Mouse (Mus musculus) liver, embryonic 16.5 days (tissue): Measurements from ENCODE around the gene Lrg1. TPM values are rescaled to one million over a fixed set of nuclear protein-coding genes. Genes with fewer than 3 reads are reported as not detected.
"Not testable (repeated sequence)": the region's sequence is repeated elsewhere in the genome, so short reads cannot be mapped to it uniquely, and the experiment has no call there.

Experiments used
- ATAC-seq: fragments of 200-750 bp; cut with Nextera tagmentation; 2 replicates; pipeline ENCODE4 v1.8.0; 2017; ENCODE audit warnings: low read depth, mild to moderate bottlenecking, moderate number of reproducible peaks, moderate library complexity
- H3K27ac ChIP-seq: fragments of 300-500 bp; sonication (generic); 2 replicates; pipeline ENCODE4 v1.5.1; 2014; ENCODE audit warnings: mild to moderate bottlenecking, low read length
- H3K27me3 ChIP-seq: fragments of 300-500 bp; sonication (generic); 2 replicates; pipeline ENCODE4 v1.6.1; 2014; ENCODE audit warnings: low read depth, low read length, mixed read lengths; ENCODE audit not compliant: control insufficient read depth, insufficient read depth
- H3K36me3 ChIP-seq: fragments of 300-500 bp; sonication (generic); 2 replicates; pipeline ENCODE4 v1.6.1; 2014; ENCODE audit warnings: mild to moderate bottlenecking; ENCODE audit not compliant: control insufficient read depth, insufficient read depth
- H3K4me1 ChIP-seq: fragments of 300-500 bp; sonication (generic); 2 replicates; pipeline ENCODE4 v1.6.1; 2014; ENCODE audit warnings: low read depth, low read length, mixed read lengths; ENCODE audit not compliant: control insufficient read depth
- H3K4me2 ChIP-seq: fragments of 300-500 bp; sonication (generic); 2 replicates; pipeline ENCODE4 v1.6.1; 2014; ENCODE audit warnings: low read depth, low read length, mixed read lengths
- H3K4me3 ChIP-seq: fragments of 300-500 bp; sonication (generic); 2 replicates; pipeline ENCODE4 v1.5.1; 2014; ENCODE audit warnings: low read depth, mild to moderate bottlenecking, low read length
- H3K9ac ChIP-seq: fragments of 300-500 bp; sonication (generic); 2 replicates; pipeline ENCODE4 v1.6.1; 2014; ENCODE audit warnings: low read depth, low read length
- H3K9me3 ChIP-seq: fragments of 300-500 bp; sonication (generic); replicated peaks from 2 replicates; pipeline ENCODE4 v1.6.1; 2016; ENCODE audit warnings: low read length; ENCODE audit not compliant: control insufficient read depth
- WGBS: fragments of 180-500 bp; shearing (Covaris S2); extraction: QIAGEN DNeasy Blood & Tissue Kit; methylation state at CpG from one replicate; pipeline ENCODE4 v1.1.7; 2014; ENCODE audit not compliant: insufficient replicate concordance; 5-methylcytosine and 5-hydroxymethylcytosine counted together
- polyA plus RNA-seq: library from polyadenylated mRNA; unstranded; fragments of >200 nt; fragmentation: Nextera tagmentation; extraction: Ambion mirVana; gene quantifications from 2 replicates; pipeline ENCODE4 v1.2.1, GENCODE M21; 2015

Lrg1 gene
- polyA plus RNA-seq, 1 experiment from 2014 or later: 6.2 TPM

DNA sequence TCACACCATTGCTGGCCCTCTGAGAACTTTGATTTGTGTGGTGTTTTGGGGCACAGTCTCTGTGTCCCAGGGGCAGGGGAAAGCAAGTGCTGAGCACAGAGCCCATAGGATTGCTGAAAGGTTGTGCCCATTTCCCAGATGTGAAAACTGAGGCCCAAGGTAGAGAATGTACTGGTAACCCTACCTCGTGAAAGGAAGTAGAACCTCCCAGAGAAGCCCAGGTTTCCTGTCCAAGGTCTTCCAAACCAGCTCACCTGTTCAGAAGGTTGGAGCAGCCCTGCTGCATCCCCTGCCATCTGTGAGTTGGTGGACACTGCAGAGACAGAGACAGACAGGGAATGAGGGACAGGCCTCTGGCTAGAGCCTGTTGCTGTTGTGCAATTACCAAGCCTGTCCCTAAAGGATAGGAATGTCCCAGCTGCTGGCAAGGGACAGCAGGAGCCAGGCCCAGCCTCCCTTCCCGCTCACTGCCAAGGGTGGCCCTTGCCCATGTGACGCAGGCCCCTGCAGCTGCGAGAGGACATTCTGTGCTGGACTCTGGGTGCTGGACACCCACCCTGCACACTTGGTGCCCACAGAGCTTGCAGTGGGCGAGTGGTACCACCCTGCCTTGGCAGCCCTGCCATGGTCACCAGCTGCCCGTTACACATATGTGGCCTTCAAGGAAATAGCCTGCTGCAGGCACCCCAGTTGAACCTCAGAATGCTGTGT, 13.3 kb downstream of the Lrg1 start:
- no peaks in the 10 kb centered on the region for H3K36me3 ChIP-seq
- H3K27ac ChIP-seq: no peak overlapping the region
- ATAC-seq: 0 out of 2 replicates have a peak, but pooled peaks have one; percentile 18
- H3K9me3 ChIP-seq: no peaks in the 10 kb centered on the region
- no peak overlapping the region for H3K4me3 ChIP-seq
- no peaks in the 10 kb centered on the region for H3K27me3 ChIP-seq
- no peak overlapping the region for H3K4me2 ChIP-seq
- WGBS: 61% methylated on average over 6 of the region's 6 CpGs
- no peaks in the 10 kb centered on the region for H3K4me1 ChIP-seq
- H3K9ac ChIP-seq: no peak overlapping the region

- H3K4me3 ChIP-seq: no peak overlapping the region
- no peak overlapping the region for H3K9ac ChIP-seq
- 49% methylated on average over 2 of the region's 2 CpGs for WGBS
- no peak overlapping the region for H3K4me2 ChIP-seq
- no peaks in the 10 kb centered on the region for H3K36me3 ChIP-seq
- no peaks in the 10 kb centered on the region for H3K4me1 ChIP-seq
- no peak for ATAC-seq
- no peak overlapping the region for H3K27ac ChIP-seq
- no peaks in the 10 kb centered on the region for H3K27me3 ChIP-seq
- no peaks in the 10 kb centered on the region for H3K9me3 ChIP-seq
Observed at GRCm38 (mm10) chr17:56107736-56108135, 14.1 kb downstream of the Lrg1 start.

- Histone ChIP-seq H3K4me2 (no peak overlapping the region), H3K4me3 (no peak overlapping the region), H3K9me3 (no peaks in the 10 kb centered on the region), H3K27ac (no peak overlapping the region), H3K9ac (no peak overlapping the region), H3K4me1 (no peaks in the 10 kb centered on the region), H3K27me3 (no peaks in the 10 kb centered on the region), H3K36me3 (peaks cover 6% of the 10 kb centered on the region; the same call in 1 of the 2 replicates)
- ATAC-seq: no peak
- 50% methylated on average over 4 of the region's 4 CpGs for WGBS
Observed at GRCm38 (mm10) chr17:56106981-56107380, 14.8 kb downstream of the Lrg1 start.

DNA sequence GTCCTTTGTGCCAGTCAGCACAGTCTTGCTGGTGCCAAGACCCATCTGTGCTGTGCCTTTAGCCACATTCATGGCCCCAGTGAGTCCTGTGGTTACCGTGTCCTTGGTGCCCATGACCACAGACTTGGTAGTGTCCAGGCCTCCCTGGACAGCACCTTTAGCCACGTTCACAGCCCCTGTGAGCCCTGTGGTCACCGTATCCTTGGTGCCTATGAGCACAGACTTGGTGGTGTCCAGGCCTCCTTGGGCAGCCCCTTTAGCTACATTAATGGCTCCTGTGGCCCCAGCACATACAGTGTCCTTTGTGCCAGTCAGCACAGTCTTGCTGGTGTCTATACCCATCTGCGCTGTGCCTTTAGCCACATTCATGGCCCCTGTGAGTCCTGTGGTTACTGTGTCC, 15.4 kb downstream of the Lrg1 start:
- H3K36me3 ChIP-seq, H3K9me3 ChIP-seq, H3K4me3 ChIP-seq, H3K4me1 ChIP-seq, H3K27ac ChIP-seq, H3K9ac ChIP-seq, H3K27me3 ChIP-seq, H3K4me2 ChIP-seq, ATAC-seq: not testable (repeated sequence)
- 78% methylated on average over 4 of the region's 4 CpGs for WGBS

GRCm38 (mm10) chr17:56104821-56105220, 17.0 kb downstream of the Lrg1 start:
- 65% methylated on average over 2 of the region's 5 CpGs for WGBS
- not testable (repeated sequence) for H3K27me3 ChIP-seq, ATAC-seq, H3K9ac ChIP-seq, H3K27ac ChIP-seq, H3K4me3 ChIP-seq, H3K4me1 ChIP-seq, H3K4me2 ChIP-seq, H3K9me3 ChIP-seq
- peaks cover 18% of the 10 kb centered on the region for H3K36me3 ChIP-seq

DNA sequence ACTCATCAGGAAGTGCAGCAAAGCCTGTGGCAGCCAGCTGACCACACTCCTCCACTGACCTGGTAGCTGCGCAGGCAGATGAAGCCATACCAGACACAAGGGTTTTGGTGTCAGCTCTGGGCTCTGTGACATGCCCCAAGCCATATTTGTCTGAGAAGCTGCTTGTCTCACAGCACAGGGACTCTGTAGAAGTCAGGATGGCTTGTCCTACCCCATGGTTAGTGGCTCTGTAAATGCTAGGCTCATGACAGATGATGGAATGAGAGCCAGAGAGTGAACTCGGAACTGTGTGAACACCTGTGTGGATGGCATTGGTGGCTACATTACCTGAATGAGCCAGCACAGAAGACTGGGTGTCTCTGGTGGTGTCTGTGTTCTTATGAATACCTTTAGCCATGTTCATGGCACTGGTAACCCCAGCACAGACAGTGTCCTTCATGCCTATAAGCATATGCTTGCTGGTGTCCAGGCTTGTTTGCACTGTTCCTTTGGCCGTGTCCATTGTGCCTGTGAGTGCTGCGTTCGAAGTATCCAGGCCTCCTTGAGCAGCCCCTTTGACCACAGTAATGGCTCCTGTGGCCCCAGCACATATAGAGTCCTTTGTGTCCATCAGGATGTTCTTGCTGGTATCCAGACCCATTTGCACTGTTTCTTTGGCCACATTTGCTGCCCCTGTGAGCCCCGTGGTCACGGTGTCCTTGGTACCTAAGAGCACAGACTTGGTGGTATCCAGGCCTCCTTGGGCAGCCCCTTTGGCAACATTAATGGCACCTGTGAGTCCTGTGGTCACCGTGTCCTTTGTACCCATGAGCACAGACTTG, 18.1 kb downstream of the Lrg1 start:
- Histone ChIP-seq H3K4me2 (no peak overlapping the region), H3K9me3 (no peaks in the 10 kb centered on the region), H3K4me3 (no peak overlapping the region), H3K27ac (no peak overlapping the region), H3K4me1 (no peaks in the 10 kb centered on the region), H3K27me3 (no peaks in the 10 kb centered on the region), H3K36me3 (peaks cover 23% of the 10 kb centered on the region), H3K9ac (no peak overlapping the region)
- no peak for ATAC-seq
- WGBS: 82% methylated on average over 8 of the region's 8 CpGs

- Histone ChIP-seq H3K9ac (no peak overlapping the region), H3K4me1 (no peaks in the 10 kb centered on the region), H3K9me3 (no peaks in the 10 kb centered on the region), H3K27ac (no peak overlapping the region), H3K27me3 (no peaks in the 10 kb centered on the region), H3K4me2 (no peak overlapping the region), H3K4me3 (no peak overlapping the region), H3K36me3 (peaks cover 30% of the 10 kb centered on the region)
- no peak for ATAC-seq
- 78% methylated on average over 9 of the region's 9 CpGs for WGBS
Observed at GRCm38 (mm10) chr17:56102927-56103326, 18.9 kb downstream of the Lrg1 start.

GRCm38 (mm10) chr17:56102158-56102557, 19.6 kb downstream of the Lrg1 start:
- Histone ChIP-seq H3K9ac (no peak overlapping the region), H3K9me3 (no peaks in the 10 kb centered on the region), H3K27ac (no peak overlapping the region), H3K4me1 (no peaks in the 10 kb centered on the region), H3K4me3 (no peak overlapping the region), H3K36me3 (peaks cover 37% of the 10 kb centered on the region), H3K27me3 (no peaks in the 10 kb centered on the region), H3K4me2 (no peak overlapping the region)
- 87% methylated on average over 5 of the region's 5 CpGs for WGBS
- no peak for ATAC-seq

GRCm38 (mm10) chr17:56100811-56101210, 21.0 kb downstream of the Lrg1 start:
- Histone ChIP-seq H3K4me1 (no peaks in the 10 kb centered on the region), H3K9me3 (no peaks in the 10 kb centered on the region), H3K9ac (no peak overlapping the region), H3K4me2 (no peak overlapping the region), H3K27ac (no peak overlapping the region), H3K4me3 (no peak overlapping the region), H3K36me3 (peaks cover 42% of the 10 kb centered on the region), H3K27me3 (no peaks in the 10 kb centered on the region)
- ATAC-seq: no peak
- 70% methylated on average over 3 of the region's 3 CpGs for WGBS
